Mouse (Mus musculus): ENCODE measurements around the gene Fam172a. TPM values are rescaled to one million over a fixed set of nuclear protein-coding genes. Genes with fewer than 3 reads are reported as not detected.
A peak's percentile ranks its signal among the peaks of the same experiment; 100 is the strongest.

Gene Fam172a
- polyA plus RNA-seq, 1 experiment = 38.4 TPM

- no peaks in the 10 kb centered on the region for H3K4me1 ChIP-seq (ENCODE audit: control insufficient read depth, insufficient read depth, low read length)
- peak overlapping the region; percentile 26 for H3K4me3 ChIP-seq (ENCODE audit: insufficient read depth, low read length)
- H3K27ac ChIP-seq (ENCODE audit: insufficient read depth, low read length) = no peak overlapping the region
- TF ChIP-seq CTCF (IDR thresholded peaks at IDR 0.05; ENCODE audit: borderline replicate concordance, insufficient read depth, low read length) (no peak), POLR2A (IDR thresholded peaks at IDR 0.05; ENCODE audit: low read depth, low read length) (no peak)
These were observed 493.2 kb downstream of the Fam172a start for GRCm38 (mm10) chr13:78194850-78195600.

GRCm38 (mm10) chr13:78195601-78196115, 493.8 kb downstream of the Fam172a start:
- TF ChIP-seq CTCF (IDR thresholded peaks at IDR 0.05; ENCODE audit: borderline replicate concordance, insufficient read depth, low read length) (no peak), POLR2A (IDR thresholded peaks at IDR 0.05; ENCODE audit: low read depth, low read length) (no peak)
- Histone ChIP-seq H3K27ac (ENCODE audit: insufficient read depth, low read length) (no peak overlapping the region), H3K4me3 (ENCODE audit: insufficient read depth, low read length) (peak overlapping the region; percentile 26), H3K4me1 (ENCODE audit: control insufficient read depth, insufficient read depth, low read length) (no peaks in the 10 kb centered on the region)

GRCm38 (mm10) chr13:78196236-78196796, 494.5 kb downstream of the Fam172a start:
- Histone ChIP-seq H3K27ac (ENCODE audit: insufficient read depth, low read length) (no peak overlapping the region), H3K4me1 (ENCODE audit: control insufficient read depth, insufficient read depth, low read length) (no peaks in the 10 kb centered on the region), H3K4me3 (ENCODE audit: insufficient read depth, low read length) (0 out of 2 replicates have a peak overlapping the region, but pooled peaks have one; percentile 13)
- TF ChIP-seq POLR2A (IDR thresholded peaks at IDR 0.05; ENCODE audit: low read depth, low read length) (no peak), CTCF (IDR thresholded peaks at IDR 0.05; ENCODE audit: borderline replicate concordance, insufficient read depth, low read length) (no peak)

- peak overlapping the region; percentile 41 for H3K4me3 ChIP-seq (ENCODE audit: insufficient read depth, low read length)
- TF ChIP-seq CTCF (IDR thresholded peaks at IDR 0.05; ENCODE audit: borderline replicate concordance, insufficient read depth, low read length) (no peak), POLR2A (IDR thresholded peaks at IDR 0.05; ENCODE audit: low read depth, low read length) (no peak)
- no peaks in the 10 kb centered on the region for H3K4me1 ChIP-seq (ENCODE audit: control insufficient read depth, insufficient read depth, low read length)
- no peak overlapping the region for H3K27ac ChIP-seq (ENCODE audit: insufficient read depth, low read length)
These were observed 495.5 kb downstream of the Fam172a start for GRCm38 (mm10) chr13:78197286-78197818.

- 0 out of 2 replicates have a peak overlapping the region, but pooled peaks have one; percentile 13 for H3K27ac ChIP-seq (ENCODE audit: insufficient read depth, low read length)
- no peak for TF ChIP-seq POLR2A (IDR thresholded peaks at IDR 0.05; ENCODE audit: low read depth, low read length)
- TF ChIP-seq CTCF (IDR thresholded peaks at IDR 0.05; ENCODE audit: borderline replicate concordance, insufficient read depth, low read length) = no peak
- H3K4me1 ChIP-seq (ENCODE audit: control insufficient read depth, insufficient read depth, low read length) = no peaks in the 10 kb centered on the region
- peak overlapping the region; percentile 41 for H3K4me3 ChIP-seq (ENCODE audit: insufficient read depth, low read length)
These were observed 496.1 kb downstream of the Fam172a start for GRCm38 (mm10) chr13:78197819-78198390.

- Histone ChIP-seq H3K4me3 (ENCODE audit: insufficient read depth, low read length) (peak overlapping the region; percentile 41), H3K27ac (ENCODE audit: insufficient read depth, low read length) (0 out of 2 replicates have a peak overlapping the region, but pooled peaks have one; percentile 13), H3K4me1 (ENCODE audit: control insufficient read depth, insufficient read depth, low read length) (no peaks in the 10 kb centered on the region)
- TF ChIP-seq POLR2A (IDR thresholded peaks at IDR 0.05; ENCODE audit: low read depth, low read length) (no peak), CTCF (IDR thresholded peaks at IDR 0.05; ENCODE audit: borderline replicate concordance, insufficient read depth, low read length) (no peak)
These were observed 496.6 kb downstream of the Fam172a start for GRCm38 (mm10) chr13:78198391-78198870.

- Histone ChIP-seq H3K4me1 (ENCODE audit: control insufficient read depth, insufficient read depth, low read length) (no peaks in the 10 kb centered on the region), H3K4me3 (ENCODE audit: insufficient read depth, low read length) (peak overlapping the region; percentile 64), H3K27ac (ENCODE audit: insufficient read depth, low read length) (peak overlapping the region; percentile 77)
- TF ChIP-seq POLR2A (IDR thresholded peaks at IDR 0.05; ENCODE audit: low read depth, low read length) (no peak), CTCF (IDR thresholded peaks at IDR 0.05; ENCODE audit: borderline replicate concordance, insufficient read depth, low read length) (no peak)
These were observed 497.2 kb downstream of the Fam172a start for GRCm38 (mm10) chr13:78198871-78199641.

GRCm38 (mm10) chr13:78199642-78200160, 497.9 kb downstream of the Fam172a start, which contains the start of gene Nr2f1:
Nr2f1 (minus strand) TSS chr13:78199757.
- Histone ChIP-seq H3K27ac (ENCODE audit: insufficient read depth, low read length) (peak within 1 kb of the TSS; percentile 77), H3K4me3 (ENCODE audit: insufficient read depth, low read length) (peak within 1 kb of the TSS; percentile 64), H3K4me1 (ENCODE audit: control insufficient read depth, insufficient read depth, low read length) (peaks cover under 1% of the 10 kb centered on the region; the same call in 1 of the 2 replicates)
- TF ChIP-seq POLR2A (IDR thresholded peaks at IDR 0.05; ENCODE audit: low read depth, low read length) (no peak), CTCF (IDR thresholded peaks at IDR 0.05; ENCODE audit: borderline replicate concordance, insufficient read depth, low read length) (no peak)
